Mouse (Mus musculus): ENCODE measurements at regions not wholly inside any gene's neighbourhood (a gene's known extent, or its start where the extent isn't known, plus 50 kb on each side); places are given as distances from the start of the nearest gene placed in this dataset.

GRCm38 (mm10) chr5:136619315-136620231 lies 52.3 kb upstream of the Cux1 start:
- no peak for DNase-seq (ENCODE audit: low spot score)

- no peak for DNase-seq (ENCODE audit: low spot score)
Measured at GRCm38 (mm10) chr5:136620234-136620633, 52.9 kb upstream of the Cux1 start.

- DNase-seq (ENCODE audit: low spot score) = no peak
Measured at GRCm38 (mm10) chr5:136621336-136622125, 54.2 kb upstream of the Cux1 start.

GRCm38 (mm10) chr5:136622152-136622551 lies 54.9 kb upstream of the Cux1 start:
- no peak for DNase-seq (ENCODE audit: low spot score)

DNA sequence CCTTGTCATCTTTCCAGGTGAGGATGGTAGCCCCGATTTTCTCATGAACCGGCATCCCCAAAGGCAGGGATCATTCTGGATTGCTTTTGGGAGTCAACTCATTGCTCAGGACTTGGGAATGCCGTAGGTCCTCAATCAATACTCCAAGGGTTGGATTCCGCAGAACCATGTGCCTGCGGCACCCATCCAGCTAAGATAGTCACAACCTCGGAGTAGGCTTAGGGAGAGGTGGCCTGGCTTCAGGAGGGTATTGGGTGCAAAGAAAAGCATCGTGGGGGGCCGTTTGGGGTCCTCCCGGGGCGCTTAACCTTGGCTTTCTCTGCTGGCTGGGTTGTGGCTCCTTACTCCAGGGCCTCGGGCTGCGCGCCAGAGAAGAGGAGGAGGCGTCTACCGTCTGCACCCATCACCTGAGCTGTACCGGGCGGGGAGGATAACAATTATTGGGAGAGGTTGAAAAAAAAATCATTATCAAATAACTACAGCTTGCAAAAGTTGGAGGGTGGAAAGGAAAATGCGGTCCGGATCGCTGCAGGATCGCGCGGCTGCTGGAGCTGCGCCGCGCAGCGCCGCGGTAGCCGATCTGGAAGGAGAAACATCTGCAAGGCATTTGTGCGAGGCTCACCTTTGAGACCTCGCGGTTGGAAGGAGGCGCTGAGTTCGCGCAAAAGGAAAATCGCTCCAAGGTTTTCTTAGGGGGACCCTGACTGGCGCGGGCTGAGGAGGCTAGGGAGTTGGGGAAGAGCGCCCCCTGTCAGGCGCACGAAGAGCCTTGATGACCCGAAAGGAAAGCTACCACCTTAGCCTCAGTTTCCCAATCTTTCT lies 55.6 kb upstream of the Cux1 start:
- DNase-seq (ENCODE audit: low spot score) = peak; percentile 44

- no peak for DNase-seq (ENCODE audit: low spot score)
Measured at GRCm38 (mm10) chr5:136623791-136624190, 56.5 kb upstream of the Cux1 start.

DNA sequence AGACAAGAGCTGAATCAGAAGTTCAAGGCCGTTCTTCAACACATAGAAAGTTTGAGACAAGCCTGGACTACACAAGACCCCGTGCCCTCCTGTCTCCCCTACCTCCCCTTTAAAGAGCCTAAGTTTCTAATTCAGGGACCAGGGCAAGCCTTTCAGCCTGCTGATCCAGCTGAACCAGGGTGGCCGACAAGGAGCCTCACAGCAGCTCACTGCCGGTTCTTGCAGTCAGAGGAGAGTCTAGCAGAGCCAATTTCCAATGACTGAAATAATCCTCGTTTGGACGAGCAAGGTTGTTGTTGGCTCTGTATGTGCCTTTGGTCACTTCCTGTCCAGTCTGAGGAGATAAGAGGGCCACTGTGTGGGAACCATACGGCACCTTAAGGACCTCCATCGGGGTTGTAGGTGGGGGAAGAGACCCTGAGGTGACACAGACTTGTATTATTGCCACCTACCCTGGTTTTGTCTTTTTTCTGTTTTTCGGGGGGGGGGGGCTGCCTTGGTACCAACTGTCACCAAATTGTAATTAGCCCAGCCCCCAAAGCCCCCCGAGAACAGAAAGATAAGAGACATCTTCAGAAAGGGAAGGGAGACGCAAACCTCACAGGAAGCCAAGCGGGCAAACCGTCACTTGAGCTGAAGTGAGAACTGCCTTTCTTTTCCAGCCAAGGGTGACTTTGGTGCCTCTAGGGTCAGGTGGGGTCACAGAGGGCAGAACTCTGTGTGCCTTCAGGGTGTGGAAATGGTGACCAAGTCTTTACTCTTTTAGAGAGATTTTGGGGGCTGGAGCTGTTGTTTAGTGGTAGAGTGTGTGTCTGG lies 58.1 kb upstream of the Cux1 start:
- DNase-seq (ENCODE audit: low spot score) = no peak

DNA sequence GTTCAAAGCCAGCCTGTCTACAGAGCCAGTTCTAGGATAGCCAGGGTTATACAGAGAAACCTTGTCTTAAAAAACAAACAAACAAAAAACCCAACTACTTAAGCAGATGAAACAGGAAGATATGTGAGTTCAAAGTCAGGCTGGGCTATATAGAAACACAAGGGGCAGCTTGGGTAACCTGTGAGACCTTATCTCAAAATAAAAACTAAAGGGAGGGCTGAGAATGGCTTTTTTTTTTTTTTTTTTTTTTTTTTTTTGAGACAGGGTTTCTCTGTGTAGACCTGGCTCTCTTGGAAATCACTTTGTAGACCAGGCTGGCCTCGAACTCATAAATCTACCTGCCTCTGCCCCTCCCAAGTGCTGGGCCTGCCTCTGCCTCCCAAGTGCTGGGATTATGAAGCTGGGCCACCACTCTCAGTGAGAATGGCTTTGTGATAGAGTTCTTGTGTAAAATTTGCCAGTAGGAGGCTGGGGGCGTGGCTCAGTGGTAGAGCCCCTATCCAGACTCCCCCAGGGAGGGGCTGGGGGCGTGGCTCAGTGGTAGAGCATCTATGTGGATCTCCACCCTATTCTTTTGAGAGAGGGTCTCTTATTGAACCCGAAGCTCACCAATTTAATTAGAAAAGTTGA lies 59.0 kb upstream of the Cux1 start:
- DNase-seq (ENCODE audit: low spot score) = no peak

DNA sequence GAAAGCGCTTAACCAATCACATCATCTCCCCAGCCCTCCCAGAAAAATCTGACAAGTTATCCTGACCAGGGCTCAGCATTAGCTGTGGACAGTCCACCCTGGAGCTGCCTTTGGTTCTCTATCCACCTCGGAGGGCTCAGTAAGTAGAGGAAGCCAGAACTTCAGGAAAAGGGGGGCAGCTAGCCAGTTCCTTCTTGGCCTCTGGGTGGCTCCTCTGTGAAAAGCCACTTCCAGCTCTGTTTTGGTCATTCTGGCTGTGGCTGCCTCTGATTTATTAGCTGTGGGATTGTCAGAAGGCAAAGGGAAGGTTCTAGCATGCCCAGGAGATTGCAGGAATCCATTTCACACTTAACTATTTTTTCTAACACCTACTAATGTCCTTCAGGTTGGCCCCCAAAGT lies 59.6 kb upstream of the Cux1 start:
- DNase-seq (ENCODE audit: low spot score) = no peak

- peak; percentile 16 for DNase-seq (ENCODE audit: low spot score)
Measured at GRCm38 (mm10) chr5:136627671-136628292, 60.5 kb upstream of the Cux1 start.

DNA sequence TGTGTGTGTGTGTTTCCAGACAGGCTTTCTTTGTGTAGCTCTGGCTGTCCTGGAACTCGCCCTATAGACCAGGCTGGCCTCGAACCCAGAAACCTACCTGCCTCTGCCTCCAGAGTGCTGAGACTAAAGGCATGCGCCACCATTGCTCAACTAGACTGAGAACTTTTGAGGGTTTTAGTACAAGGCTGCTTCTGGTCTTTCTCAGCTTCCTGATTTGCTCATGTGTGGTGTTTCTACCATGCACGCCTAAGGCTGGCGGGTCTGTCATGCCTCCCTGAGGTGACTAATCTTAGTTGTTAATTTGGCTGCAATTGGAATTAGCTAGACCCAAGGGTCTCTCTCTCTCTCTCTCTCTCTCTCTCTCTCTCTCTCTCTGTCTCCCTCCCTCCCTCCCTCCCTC lies 61.2 kb upstream of the Cux1 start:
- DNase-seq (ENCODE audit: low spot score) = no peak

GRCm38 (mm10) chr5:136632286-136632685 lies 60.7 kb upstream of the Myl10 start:
- DNase-seq (ENCODE audit: low spot score) = no peak

- no peak for DNase-seq (ENCODE audit: low spot score)
Measured at GRCm38 (mm10) chr5:136633901-136634300, 59.0 kb upstream of the Myl10 start.

- no peak for DNase-seq (ENCODE audit: low spot score)
Measured at GRCm38 (mm10) chr5:136635119-136635518, 57.8 kb upstream of the Myl10 start.

DNA sequence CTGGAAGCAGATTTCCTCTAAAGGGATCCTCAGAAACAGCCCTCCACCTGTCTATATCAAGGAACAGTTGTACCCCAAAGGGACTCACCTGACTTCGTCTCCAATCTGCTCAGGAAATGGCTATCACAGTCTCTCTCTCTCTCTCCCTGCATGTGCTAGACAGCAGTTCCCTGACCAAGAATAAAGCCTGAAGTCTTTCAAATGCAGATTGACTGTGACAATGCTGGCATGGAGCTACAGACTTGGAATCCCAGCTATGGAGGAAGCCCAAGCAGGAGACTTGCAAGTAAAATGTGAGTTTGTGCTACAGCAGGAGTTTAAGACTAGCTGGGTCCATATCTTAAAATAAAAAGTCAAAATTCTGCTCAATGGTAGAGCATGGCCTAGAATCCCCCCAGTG lies 56.5 kb upstream of the Myl10 start:
- DNase-seq (ENCODE audit: low spot score) = no peak

- DNase-seq (ENCODE audit: low spot score) = peak; percentile 20
Measured at GRCm38 (mm10) chr5:136637872-136638271, 55.1 kb upstream of the Myl10 start.

GRCm38 (mm10) chr5:136640871-136641619 lies 51.9 kb upstream of the Myl10 start:
- DNase-seq (ENCODE audit: low spot score) = no peak

- DNase-seq (ENCODE audit: low spot score) = no peak
Measured at GRCm38 (mm10) chr5:136642208-136642607, 50.7 kb upstream of the Myl10 start.

Data from layer of hippocampus, adult 11-12 months (tissue).